Mouse (Mus musculus): ENCODE data around the gene Zfp865. TPM values are rescaled to one million over a fixed set of nuclear protein-coding genes. Genes with fewer than 3 reads are reported as not detected.

Zfp865 gene
- total and polyA plus RNA-seq, 3 experiments = 13.8 to 16.9 (median 13.9) TPM

GRCm38 (mm10) chr7:5081241-5081640 lies 61.1 kb downstream of the Zfp865 start:
- peak overlapping the region; percentile 96 for H3K27ac ChIP-seq
- peaks cover 12% of the 10 kb centered on the region for H3K79me2 ChIP-seq (replicated peaks; ENCODE audit: control insufficient read depth, insufficient read depth, low read length)
- 15% methylated on average over 6 of the region's 6 CpGs for WGBS
- no peak for DNase-seq
- H3K4me3 ChIP-seq = peak overlapping the region; percentile 95
- peaks cover 9% of the 10 kb centered on the region for H3K4me1 ChIP-seq (ENCODE audit: control insufficient read depth, insufficient read depth, low read length)
- TF ChIP-seq POLR2A (IDR thresholded peaks at IDR 0.05; ENCODE audit: insufficient read depth, low read depth, low read length) (no peak), EP300 (IDR thresholded peaks at IDR 0.05; ENCODE audit: insufficient read depth, low read depth, low read length) (no peak), CTCF (IDR thresholded peaks at IDR 0.05) (no peak; the same call in 1 of the 2 replicates)
- H3K36me3 ChIP-seq (ENCODE audit: control insufficient read depth, insufficient read depth, low read length) = peaks cover 26% of the 10 kb centered on the region
- intact Hi-C loops (cut with DNase I) = no loop called here
- H3K27me3 ChIP-seq (ENCODE audit: control insufficient read depth, insufficient read depth, low read length) = no peaks in the 10 kb centered on the region
- H3K9ac ChIP-seq (ENCODE audit: low read depth, low read length) = 0 out of 2 replicates have a peak overlapping the region, but pooled peaks have one; percentile 8

DNA sequence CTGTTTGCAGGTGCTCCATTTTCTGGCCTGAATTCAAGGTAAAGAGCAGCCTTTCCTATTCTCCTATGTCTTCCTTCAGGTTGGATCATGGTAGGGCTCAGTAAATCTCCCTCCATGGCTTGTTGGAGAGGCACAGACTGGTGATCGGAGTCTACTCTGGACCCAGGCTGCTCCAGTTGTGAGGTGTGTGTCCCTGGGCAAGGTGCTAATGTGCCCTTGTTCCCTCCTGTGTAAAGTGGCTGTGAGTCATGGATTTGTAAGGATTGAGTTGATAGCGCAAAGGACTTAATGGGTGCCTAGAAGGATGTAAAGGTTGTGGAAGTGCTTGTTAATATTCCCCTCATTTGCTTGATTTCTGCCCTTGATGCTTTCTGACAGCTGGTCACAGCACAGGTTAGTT lies 61.8 kb downstream of the Zfp865 start:
- Histone ChIP-seq H3K4me1 (ENCODE audit: control insufficient read depth, insufficient read depth, low read length) (peaks cover 11% of the 10 kb centered on the region), H3K4me3 (no peak overlapping the region), H3K36me3 (ENCODE audit: control insufficient read depth, insufficient read depth, low read length) (peaks cover 23% of the 10 kb centered on the region), H3K9ac (ENCODE audit: low read depth, low read length) (no peak overlapping the region), H3K27ac (no peak overlapping the region), H3K79me2 (replicated peaks; ENCODE audit: control insufficient read depth, insufficient read depth, low read length) (peaks cover 14% of the 10 kb centered on the region), H3K27me3 (ENCODE audit: control insufficient read depth, insufficient read depth, low read length) (no peaks in the 10 kb centered on the region)
- DNase-seq = no peak
- intact Hi-C loops (cut with DNase I) = no loop called here
- WGBS = 86% methylated on average over 2 of the region's 2 CpGs
- TF ChIP-seq CTCF (IDR thresholded peaks at IDR 0.05) = no peak
- TF ChIP-seq POLR2A (IDR thresholded peaks at IDR 0.05; ENCODE audit: insufficient read depth, low read depth, low read length) = no peak
- TF ChIP-seq EP300 (IDR thresholded peaks at IDR 0.05; ENCODE audit: insufficient read depth, low read depth, low read length) = no peak

GRCm38 (mm10) chr7:5083325-5084105 lies 63.3 kb downstream of the Zfp865 start:
- TF ChIP-seq POLR2A (IDR thresholded peaks at IDR 0.05; ENCODE audit: insufficient read depth, low read depth, low read length) (0 out of 2 replicates have a peak, but pooled peaks have one; percentile 14), EP300 (IDR thresholded peaks at IDR 0.05; ENCODE audit: insufficient read depth, low read depth, low read length) (no peak)
- Histone ChIP-seq H3K4me1 (ENCODE audit: control insufficient read depth, insufficient read depth, low read length) (peaks cover 11% of the 10 kb centered on the region), H3K4me3 (no peak overlapping the region), H3K9ac (ENCODE audit: low read depth, low read length) (no peak overlapping the region), H3K27ac (no peak overlapping the region), H3K79me2 (replicated peaks; ENCODE audit: control insufficient read depth, insufficient read depth, low read length) (peaks cover 16% of the 10 kb centered on the region), H3K36me3 (ENCODE audit: control insufficient read depth, insufficient read depth, low read length) (peaks cover 24% of the 10 kb centered on the region), H3K27me3 (ENCODE audit: control insufficient read depth, insufficient read depth, low read length) (no peaks in the 10 kb centered on the region)
- intact Hi-C loops (cut with DNase I) = no loop called here
- WGBS = 71% methylated on average over 18 of the region's 18 CpGs
- peak in 1 of 2 experiments; percentile 40 for DNase-seq

DNA sequence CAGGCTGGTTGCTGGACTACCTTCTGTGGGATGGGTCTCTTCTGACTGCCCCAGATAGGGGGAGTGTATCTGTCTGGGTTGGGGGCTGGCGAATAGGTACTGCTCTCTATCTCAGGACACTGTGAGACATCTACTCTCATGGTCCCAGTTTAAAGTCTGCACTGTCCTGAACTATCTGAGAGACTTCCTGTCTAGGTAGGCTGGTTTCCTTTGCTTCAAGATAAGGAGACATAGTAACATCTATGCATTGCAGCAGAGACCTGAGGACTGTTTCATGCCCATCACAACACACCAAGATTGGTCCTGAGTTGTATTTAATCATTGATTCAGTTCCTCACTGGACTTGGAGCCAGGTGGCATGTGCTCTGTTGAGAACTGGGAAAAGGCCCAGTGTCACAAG lies 65.3 kb downstream of the Zfp865 start:
- no peak for TF ChIP-seq EP300 (IDR thresholded peaks at IDR 0.05; ENCODE audit: insufficient read depth, low read depth, low read length)
- no peak for TF ChIP-seq POLR2A (IDR thresholded peaks at IDR 0.05; ENCODE audit: insufficient read depth, low read depth, low read length)
- TF ChIP-seq CTCF (IDR thresholded peaks at IDR 0.05) = no peak
- WGBS = 57% methylated on average over 1 of the region's 1 CpGs
- H3K27ac ChIP-seq = no peak overlapping the region
- no peak overlapping the region for H3K4me3 ChIP-seq
- H3K27me3 ChIP-seq (ENCODE audit: control insufficient read depth, insufficient read depth, low read length) = no peaks in the 10 kb centered on the region
- no peak overlapping the region for H3K9ac ChIP-seq (ENCODE audit: low read depth, low read length)
- H3K4me1 ChIP-seq (ENCODE audit: control insufficient read depth, insufficient read depth, low read length) = peaks cover 11% of the 10 kb centered on the region
- no peak for DNase-seq
- peaks cover 15% of the 10 kb centered on the region for H3K79me2 ChIP-seq (replicated peaks; ENCODE audit: control insufficient read depth, insufficient read depth, low read length)
- intact Hi-C loops (cut with DNase I) = no loop called here
- peaks cover 23% of the 10 kb centered on the region for H3K36me3 ChIP-seq (ENCODE audit: control insufficient read depth, insufficient read depth, low read length)

Other genes starting within 250 kb of the Zfp865 start
- not detected for gene Fam71e2, start 249.1 kb upstream of the Zfp865 start, total RNA-seq (2021)
- 0.09 and 0.35 TPM in 2 replicates for gene Fam71e2, start 249.1 kb upstream of the Zfp865 start, polyA plus RNA-seq (2012; rRNA removed)
- gene Il11, start 237.5 kb upstream of the Zfp865 start, total RNA-seq (2021) = not detected
- 0.15 TPM in 1 of 2 replicates, not detected in the other for gene Il11, start 237.5 kb upstream of the Zfp865 start, polyA plus RNA-seq (2012; rRNA removed)
- gene Tmem190, start 237.4 kb upstream of the Zfp865 start, total RNA-seq (2021) = not detected
- gene Tmem190, start 237.4 kb upstream of the Zfp865 start, polyA plus RNA-seq (2012; rRNA removed) = 0.29 TPM in 1 of 2 replicates, not detected in the other
- 1 to 10 TPM; 5.3 to 5.4 TPM for gene Tmem238, start 230.7 kb upstream of the Zfp865 start, total RNA-seq (2021)
- gene Tmem238, start 230.7 kb upstream of the Zfp865 start, polyA plus RNA-seq (2012; rRNA removed) = 2.2 and 4.3 TPM in 2 replicates
- 100 to 1,000 TPM; 492 to 575 TPM for gene Rpl28, start 227.5 kb upstream of the Zfp865 start, total RNA-seq (2021)
- 135 and 202 TPM in 2 replicates for gene Rpl28, start 227.5 kb upstream of the Zfp865 start, polyA plus RNA-seq (2012; rRNA removed)
- 10 to 100 TPM; 85.1 to 99.1 TPM for gene Ube2s, start 207.8 kb upstream of the Zfp865 start, total RNA-seq (2021)
- 167 and 265 TPM in 2 replicates for gene Ube2s, start 207.8 kb upstream of the Zfp865 start, polyA plus RNA-seq (2012; rRNA removed)
- gene Shisa7, start 175.7 kb upstream of the Zfp865 start, total RNA-seq (2021) = under 1 TPM in 1 of 2 experiments, not detected in 1; 0.07 TPM
- 0.09 and 0.12 TPM in 2 replicates for gene Shisa7, start 175.7 kb upstream of the Zfp865 start, polyA plus RNA-seq (2012; rRNA removed)
- 1 to 10 TPM; 3.5 to 3.8 TPM for gene Isoc2b, start 150.1 kb upstream of the Zfp865 start, total RNA-seq (2021)
- gene Isoc2b, start 150.1 kb upstream of the Zfp865 start, polyA plus RNA-seq (2012; rRNA removed) = 10.0 and 10.3 TPM in 2 replicates
- 10 to 100 TPM; 48.9 to 55.5 TPM for gene Isoc2a, start 143.2 kb upstream of the Zfp865 start, total RNA-seq (2021)
- 29.3 and 30.6 TPM in 2 replicates for gene Isoc2a, start 143.2 kb upstream of the Zfp865 start, polyA plus RNA-seq (2012; rRNA removed)
- under 1 TPM in 1 of 2 experiments, not detected in 1; 0.18 TPM for gene Gm36210, start 113.9 kb upstream of the Zfp865 start, total RNA-seq (2021)
- gene Gm36210, start 113.9 kb upstream of the Zfp865 start, polyA plus RNA-seq (2012; rRNA removed) = 0.20 and 0.29 TPM in 2 replicates
- 1 to 10 TPM; 6.8 to 9.4 TPM for gene Zfp628, start 105.2 kb upstream of the Zfp865 start, total RNA-seq (2021)
- 6.1 and 7.5 TPM in 2 replicates for gene Zfp628, start 105.2 kb upstream of the Zfp865 start, polyA plus RNA-seq (2012; rRNA removed)
- 1 to 10 TPM; 5.6 to 5.8 TPM for gene Nat14, start 98.3 kb upstream of the Zfp865 start, total RNA-seq (2021)
- 3.5 TPM in 2 replicates for gene Nat14, start 98.3 kb upstream of the Zfp865 start, polyA plus RNA-seq (2012; rRNA removed)
- 1 to 10 TPM; 1.7 to 2.9 TPM for gene Ssc5d, start 94.6 kb upstream of the Zfp865 start, total RNA-seq (2021)
- 5.9 and 6.4 TPM in 2 replicates for gene Ssc5d, start 94.6 kb upstream of the Zfp865 start, polyA plus RNA-seq (2012; rRNA removed)
- 10 to 100 TPM; 26.5 to 35.6 TPM for gene Sbk2, start 56.0 kb upstream of the Zfp865 start, total RNA-seq (2021)
- 85.0 and 119 TPM in 2 replicates for gene Sbk2, start 56.0 kb upstream of the Zfp865 start, polyA plus RNA-seq (2012; rRNA removed)
- 10 to 100 TPM; 39.4 to 46.1 TPM for gene Sbk3, start 49.2 kb upstream of the Zfp865 start, total RNA-seq (2021)
- 66.1 and 72.5 TPM in 2 replicates for gene Sbk3, start 49.2 kb upstream of the Zfp865 start, polyA plus RNA-seq (2012; rRNA removed)
- 10 to 100 TPM; 12.3 to 14.0 TPM for gene Zfp579, start 24.2 kb upstream of the Zfp865 start, total RNA-seq (2021)
- gene Zfp579, start 24.2 kb upstream of the Zfp865 start, polyA plus RNA-seq (2012; rRNA removed) = 51.8 and 70.2 TPM in 2 replicates
- 1 to 10 TPM; 8.7 to 9.2 TPM for gene Zfp524, start 6.0 kb upstream of the Zfp865 start, total RNA-seq (2021)
- 14.7 and 17.7 TPM in 2 replicates for gene Zfp524, start 6.0 kb upstream of the Zfp865 start, polyA plus RNA-seq (2012; rRNA removed)
- gene Fiz1, start 5.7 kb upstream of the Zfp865 start, total RNA-seq (2021) = 10 to 100 TPM; 17.9 to 20.4 TPM
- gene Fiz1, start 5.7 kb upstream of the Zfp865 start, polyA plus RNA-seq (2012; rRNA removed) = 18.2 and 20.4 TPM in 2 replicates
- gene Gm44973, start 4.9 kb upstream of the Zfp865 start, total RNA-seq (2021) = not detected
- not detected in 2 replicates for gene Gm44973, start 4.9 kb upstream of the Zfp865 start, polyA plus RNA-seq (2012; rRNA removed)
- gene Ccdc106, start 177 bp downstream of the Zfp865 start, total RNA-seq (2021) = under 1 TPM in 1 of 2 experiments, not detected in 1; 0.25 TPM
- 0.53 TPM in 1 of 2 replicates, not detected in the other for gene Ccdc106, start 177 bp downstream of the Zfp865 start, polyA plus RNA-seq (2012; rRNA removed)
- gene 4632433K11Rik, start 13.7 kb downstream of the Zfp865 start, total RNA-seq (2021) = not detected
- not detected in 2 replicates for gene 4632433K11Rik, start 13.7 kb downstream of the Zfp865 start, polyA plus RNA-seq (2012; rRNA removed)
- 1 to 10 TPM; 5.0 to 5.6 TPM for gene Zfp784, start 18.1 kb downstream of the Zfp865 start, total RNA-seq (2021)
- gene Zfp784, start 18.1 kb downstream of the Zfp865 start, polyA plus RNA-seq (2012; rRNA removed) = 6.7 and 7.0 TPM in 2 replicates
- gene Zfp580, start 31.2 kb downstream of the Zfp865 start, total RNA-seq (2021) = 1 to 10 TPM; 3.4 to 4.4 TPM
- gene Zfp580, start 31.2 kb downstream of the Zfp865 start, polyA plus RNA-seq (2012; rRNA removed) = 7.4 and 12.7 TPM in 2 replicates
- gene U2af2, start 41.8 kb downstream of the Zfp865 start, total RNA-seq (2021) = 10 to 100 TPM; 65.6 to 68.5 TPM
- 84.4 and 118 TPM in 2 replicates for gene U2af2, start 41.8 kb downstream of the Zfp865 start, polyA plus RNA-seq (2012; rRNA removed)
- gene Epn1, start 59.9 kb downstream of the Zfp865 start, total RNA-seq (2021) = 100 to 1,000 TPM; 160 to 192 TPM
- 174 and 181 TPM in 2 replicates for gene Epn1, start 59.9 kb downstream of the Zfp865 start, polyA plus RNA-seq (2012; rRNA removed)
- not detected for gene Rfpl4, start 96.6 kb downstream of the Zfp865 start, total RNA-seq (2021)
- gene Rfpl4, start 96.6 kb downstream of the Zfp865 start, polyA plus RNA-seq (2012; rRNA removed) = not detected in 2 replicates
- 1 to 10 TPM; 6.2 to 8.1 TPM for gene Rasl2-9, start 105.6 kb downstream of the Zfp865 start, total RNA-seq (2021)
- 3.9 and 5.7 TPM in 2 replicates for gene Rasl2-9, start 105.6 kb downstream of the Zfp865 start, polyA plus RNA-seq (2012; rRNA removed)
- gene Vmn1r55, start 129.3 kb downstream of the Zfp865 start, total RNA-seq (2021) = not detected
- not detected in 2 replicates for gene Vmn1r55, start 129.3 kb downstream of the Zfp865 start, polyA plus RNA-seq (2012; rRNA removed)
- gene Vmn1r56, start 176.4 kb downstream of the Zfp865 start, total RNA-seq (2021) = not detected
- not detected in 2 replicates for gene Vmn1r56, start 176.4 kb downstream of the Zfp865 start, polyA plus RNA-seq (2012; rRNA removed)
- not detected for gene Vmn1r57, start 198.1 kb downstream of the Zfp865 start, total RNA-seq (2021)
- gene Vmn1r57, start 198.1 kb downstream of the Zfp865 start, polyA plus RNA-seq (2012; rRNA removed) = not detected in 2 replicates

Data from heart, adult 2 months (tissue).